Mouse (Mus musculus) left cerebral cortex, adult 2 months (tissue): ENCODE measurements at regions not wholly inside any gene's neighbourhood (a gene's known extent, or its start where the extent isn't known, plus 50 kb on each side); places are given as distances from the start of the nearest gene placed in this dataset.
"Not testable (repeated sequence)": the region's sequence is repeated elsewhere in the genome, so short reads cannot be mapped to it uniquely, and the experiment has no call there.

Source experiments
- DNase-seq, 2 experiments: peaks; one replicate each; pipeline ENCODE4 v3.0.0; 2021 to 2022; ENCODE audit warnings: low spot score in 2 of 2, mixed read lengths in 1 of 2; ENCODE audit errors: extremely low spot score in 1 of 2
- H3K27ac ChIP-seq: fragments of 200-600 bp; 2 replicates; pipeline ENCODE4 v1.8.1; 2022
- H3K4me3 ChIP-seq: fragments of 200-600 bp; 2 replicates; pipeline ENCODE4 v1.8.1; 2022
- CTCF ChIP-seq: fragments of 200-600 bp; IDR thresholded peaks from 2 replicates; pipeline ENCODE4 v1.8.1; 2022; ENCODE audit warnings: antibody characterized with exemption, mild to moderate bottlenecking, moderate library complexity
- intact Hi-C: fragments of 180-260 bp; cut with DNase I; formaldehyde crosslinking; loops from one replicate; pipeline ENCODE4 v1.15.1; 2025

DNA sequence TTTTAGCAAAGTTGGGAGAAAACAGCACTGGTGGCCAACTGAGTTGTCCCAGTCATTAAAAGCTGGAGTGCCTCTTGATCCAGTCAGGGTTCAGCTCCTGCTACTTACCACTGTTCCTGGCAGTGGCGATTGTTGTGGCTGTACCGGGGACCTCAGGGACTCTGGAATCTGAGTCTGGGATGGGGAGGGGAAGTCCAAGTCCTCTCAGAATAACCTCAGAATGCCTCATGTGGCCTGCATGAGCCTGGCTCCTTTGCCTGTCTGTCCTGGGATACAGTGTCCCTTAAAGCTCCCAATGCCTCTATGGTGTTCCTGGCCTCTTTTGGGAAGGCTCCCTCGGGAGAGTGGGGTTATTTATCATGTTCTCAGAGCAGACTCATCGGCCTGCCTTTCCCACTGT is 173.8 kb upstream of the Col8a1 start:
- intact Hi-C loops = no loop called here
- Histone ChIP-seq H3K4me3 (no peak overlapping the region), H3K27ac (no peak overlapping the region)
- no peak for DNase-seq
- TF ChIP-seq CTCF = no peak

DNA sequence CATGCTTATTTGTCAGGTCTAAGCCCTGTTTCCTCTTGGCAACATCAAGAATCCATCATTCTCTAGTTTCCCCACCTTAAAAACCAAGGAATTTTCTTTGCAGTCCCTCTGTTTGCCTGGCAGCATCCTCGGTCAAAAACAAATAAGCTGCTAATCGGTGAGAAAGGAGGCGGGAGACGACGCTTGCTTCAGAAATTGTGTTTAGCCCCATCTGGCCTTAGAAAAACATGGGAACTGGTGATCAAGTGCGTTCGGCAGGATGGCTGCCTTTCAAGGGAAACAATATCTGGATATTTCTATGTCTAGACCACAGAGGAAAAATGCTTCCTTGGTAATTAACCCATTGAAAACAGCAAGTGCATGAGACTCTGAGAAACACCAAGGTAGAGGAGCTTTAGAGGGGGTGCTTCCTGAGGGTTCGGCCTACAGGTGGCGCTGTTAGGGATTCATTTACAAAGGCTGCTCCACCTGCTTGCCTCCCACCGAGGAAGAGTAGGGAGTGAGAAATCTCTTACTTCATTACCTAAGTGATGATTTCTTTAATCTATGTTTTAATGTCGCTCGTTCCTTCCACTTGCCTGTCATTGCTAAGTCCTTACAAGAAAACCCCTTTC is 174.7 kb upstream of the Col8a1 start:
- intact Hi-C loops = no loop called here
- Histone ChIP-seq H3K4me3 (no peak overlapping the region), H3K27ac (no peak overlapping the region)
- TF ChIP-seq CTCF = peak; percentile 11; the same call in 1 of the 2 replicates
- no peak for DNase-seq

DNA sequence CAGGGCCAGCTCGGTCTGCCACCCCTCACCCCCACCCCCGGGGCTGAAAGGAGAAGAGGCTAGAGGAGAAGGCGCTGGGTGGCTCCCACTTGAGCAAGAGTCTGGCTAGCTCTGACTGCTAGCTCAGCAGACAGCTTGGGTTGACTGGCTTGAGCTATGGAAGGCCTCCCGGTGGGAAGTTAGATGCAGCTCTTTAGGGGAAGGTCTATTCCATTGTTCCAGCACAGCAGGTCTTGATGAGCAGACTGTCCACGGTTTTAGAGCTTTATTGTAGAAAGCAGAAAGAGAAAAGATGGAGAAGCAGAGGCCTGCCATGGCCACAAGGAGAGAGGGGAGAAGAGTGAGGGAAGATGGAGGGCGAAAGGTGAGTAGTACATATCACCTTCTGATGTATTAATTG is 190.9 kb upstream of the Col8a1 start:
- no peak for TF ChIP-seq CTCF
- DNase-seq = no peak
- Histone ChIP-seq H3K27ac (no peak overlapping the region), H3K4me3 (no peak overlapping the region)
- intact Hi-C loops = no loop called here

DNA sequence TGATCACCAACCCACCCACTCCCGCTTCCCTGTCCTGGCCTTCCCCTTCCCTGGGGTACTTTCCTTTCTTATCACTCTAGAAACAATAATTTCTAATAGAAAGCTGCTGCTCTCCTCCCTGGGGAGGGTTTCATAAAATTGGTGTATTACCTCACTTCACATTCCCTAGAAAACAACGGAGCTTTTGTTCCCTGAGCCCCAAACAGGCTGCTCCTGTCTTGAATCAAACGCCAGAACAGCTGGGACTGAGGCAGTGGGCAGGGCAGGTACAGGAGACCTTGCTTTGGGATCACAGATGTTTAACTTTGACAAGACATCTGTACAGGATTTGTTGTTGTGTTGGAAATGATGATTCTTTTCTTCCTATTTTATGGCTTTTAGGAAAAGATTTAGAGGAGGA is 192.8 kb upstream of the Col8a1 start:
- H3K4me3 ChIP-seq = no peak overlapping the region
- no peak for DNase-seq
- no peak for TF ChIP-seq CTCF
- no peak overlapping the region for H3K27ac ChIP-seq
- intact Hi-C loops = no loop called here

DNA sequence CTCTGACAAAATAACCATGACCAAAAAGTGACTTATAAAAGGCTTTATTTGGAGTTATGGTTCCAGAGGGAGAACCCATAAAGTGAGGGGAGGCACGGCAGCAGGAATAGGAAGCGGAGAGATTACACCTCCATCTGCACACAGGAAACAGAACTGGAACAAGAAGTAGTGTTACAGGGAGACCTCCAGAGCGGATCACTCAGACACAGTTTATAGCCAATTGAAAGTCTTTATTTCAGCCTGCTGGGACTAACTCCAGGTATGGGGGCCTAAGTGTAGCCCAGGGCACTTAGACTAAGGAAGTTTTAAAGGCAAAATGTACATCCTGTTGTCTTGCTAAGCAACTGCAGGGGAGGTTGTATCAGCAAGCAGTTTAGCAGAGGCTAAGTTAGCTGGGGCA is 195.1 kb upstream of the Col8a1 start:
- intact Hi-C loops = no loop called here
- Histone ChIP-seq H3K4me3 (no peak overlapping the region), H3K27ac (no peak overlapping the region)
- no peak for TF ChIP-seq CTCF
- DNase-seq = no peak

DNA sequence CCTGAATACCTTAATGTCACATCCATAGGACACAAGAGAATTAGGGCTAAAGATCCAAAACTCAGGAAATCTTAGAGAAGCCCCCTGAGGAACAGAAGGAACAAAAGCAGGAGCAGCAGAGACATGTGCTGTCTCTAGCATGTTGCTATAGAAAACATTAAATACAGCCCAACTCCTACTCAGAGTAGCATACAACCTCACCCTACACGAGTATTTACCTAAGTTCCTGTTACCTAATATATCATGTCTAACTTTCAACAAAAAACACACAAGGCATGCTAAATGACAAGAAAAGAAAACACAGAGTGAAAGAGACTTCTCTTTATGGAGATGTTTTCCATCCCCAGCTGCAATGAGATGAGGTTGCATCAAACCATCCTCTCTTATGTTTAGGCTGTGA is 216.4 kb upstream of the Col8a1 start:
- TF ChIP-seq CTCF = no peak
- no peak overlapping the region for H3K4me3 ChIP-seq
- intact Hi-C loops = no loop called here
- no peak for DNase-seq
- no peak overlapping the region for H3K27ac ChIP-seq

DNA sequence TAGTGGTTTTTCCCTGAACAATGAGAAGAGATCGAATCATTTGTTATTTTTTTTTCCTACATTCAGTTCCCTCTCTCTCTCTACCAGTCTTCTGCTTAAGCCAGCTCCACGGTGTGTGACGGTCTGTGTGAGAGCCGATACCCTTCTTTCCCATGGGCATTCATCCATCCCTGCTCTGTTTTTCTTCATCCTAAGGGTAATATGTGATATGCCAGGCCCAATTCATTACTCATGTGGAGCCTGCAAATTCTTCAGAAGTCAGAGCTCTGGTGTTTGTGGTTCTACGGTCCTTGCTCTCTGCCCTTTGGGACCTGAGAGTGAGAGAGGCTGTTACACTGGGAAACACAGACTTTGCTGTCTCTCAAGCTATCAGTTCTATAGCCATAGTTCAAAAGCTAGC is 229.6 kb upstream of the Col8a1 start:
- no peak for TF ChIP-seq CTCF
- intact Hi-C loops = no loop called here
- no peak for DNase-seq
- no peak overlapping the region for H3K4me3 ChIP-seq
- no peak overlapping the region for H3K27ac ChIP-seq

DNA sequence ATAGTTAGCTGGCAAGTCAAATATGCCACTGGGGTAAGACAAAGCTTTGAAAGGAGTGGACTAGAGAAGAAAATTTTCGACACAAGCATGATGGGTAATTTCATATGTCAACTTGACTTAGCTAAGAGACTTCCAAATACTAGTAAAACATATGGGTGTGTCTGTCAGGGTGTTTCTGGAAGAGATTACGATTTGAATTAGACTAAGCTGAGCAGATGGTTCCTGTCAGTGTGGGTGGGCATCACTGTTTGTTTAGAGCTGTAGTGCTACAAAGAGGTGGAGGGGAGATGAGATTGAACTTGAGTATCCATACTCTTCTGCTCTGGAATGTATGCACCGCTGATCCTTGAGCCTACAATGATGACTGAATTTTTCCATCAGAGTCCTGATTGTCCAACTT is 251.2 kb upstream of the Col8a1 start:
- DNase-seq = no peak
- TF ChIP-seq CTCF = no peak
- Histone ChIP-seq H3K27ac (no peak overlapping the region), H3K4me3 (no peak overlapping the region)
- intact Hi-C loops = no loop called here

DNA sequence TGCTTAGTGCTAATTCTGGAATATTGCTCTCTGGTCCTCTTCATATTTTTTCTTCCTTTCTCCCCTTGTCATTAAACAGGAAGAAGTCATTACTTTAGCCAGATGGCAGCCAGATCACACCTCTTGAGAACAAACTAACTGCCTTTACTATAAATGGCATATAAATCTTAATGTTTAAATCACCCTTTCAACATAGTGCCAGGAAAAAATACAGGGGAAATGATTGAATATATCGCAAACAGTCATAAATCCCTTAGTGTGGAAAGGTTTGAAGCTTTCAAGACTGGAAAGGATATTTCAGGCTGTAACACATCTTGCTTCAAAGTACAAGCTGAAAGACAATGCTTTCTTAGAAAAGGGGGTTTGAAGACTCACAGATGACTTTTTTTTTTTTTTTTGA is 259.0 kb upstream of the Col8a1 start:
- Histone ChIP-seq H3K27ac (no peak overlapping the region), H3K4me3 (no peak overlapping the region)
- no peak for DNase-seq
- no peak for TF ChIP-seq CTCF
- intact Hi-C loops = no loop called here

DNA sequence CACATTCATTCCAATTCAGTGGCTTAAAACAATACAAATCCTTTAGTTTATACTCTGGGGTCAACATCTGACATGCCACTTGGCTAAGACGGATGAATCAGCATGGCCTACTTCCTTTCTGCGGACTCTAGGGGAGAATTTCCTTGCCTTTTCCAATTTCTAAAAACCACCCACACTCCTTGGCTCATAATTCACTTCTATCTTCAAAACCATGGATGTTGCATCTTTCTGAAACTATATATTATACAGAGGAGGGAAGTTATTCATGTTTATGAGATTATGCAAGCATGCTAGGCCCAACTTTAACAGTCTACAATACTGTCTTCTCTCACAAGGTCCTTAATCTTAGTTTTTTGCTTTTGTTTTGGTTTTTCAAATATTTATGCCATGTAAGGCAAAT is 273.0 kb upstream of the Col8a1 start:
- intact Hi-C loops = no loop called here
- no peak for DNase-seq
- Histone ChIP-seq H3K4me3 (no peak overlapping the region), H3K27ac (no peak overlapping the region)
- no peak for TF ChIP-seq CTCF

DNA sequence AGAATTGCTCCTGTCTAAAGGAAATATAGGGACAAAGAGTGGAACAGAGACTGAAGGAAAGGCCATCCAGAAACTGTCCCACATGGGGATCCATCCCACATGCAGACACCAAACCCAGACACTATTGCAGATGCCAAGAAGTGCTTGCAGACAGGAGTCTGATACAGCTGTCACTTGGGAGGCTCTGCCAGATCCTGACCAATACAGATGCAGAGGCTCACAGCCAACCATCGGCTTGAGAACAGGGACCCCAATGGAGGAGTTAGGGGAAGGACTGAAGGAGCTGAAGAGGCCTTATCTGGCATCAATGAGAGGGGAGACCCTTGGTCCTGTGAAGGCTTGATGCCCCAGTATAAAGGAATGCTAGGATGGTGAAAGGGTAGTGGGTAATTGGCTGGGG is 274.0 kb upstream of the Col8a1 start:
- H3K27ac ChIP-seq, DNase-seq, H3K4me3 ChIP-seq, intact Hi-C loops: not testable (repeated sequence)

DNA sequence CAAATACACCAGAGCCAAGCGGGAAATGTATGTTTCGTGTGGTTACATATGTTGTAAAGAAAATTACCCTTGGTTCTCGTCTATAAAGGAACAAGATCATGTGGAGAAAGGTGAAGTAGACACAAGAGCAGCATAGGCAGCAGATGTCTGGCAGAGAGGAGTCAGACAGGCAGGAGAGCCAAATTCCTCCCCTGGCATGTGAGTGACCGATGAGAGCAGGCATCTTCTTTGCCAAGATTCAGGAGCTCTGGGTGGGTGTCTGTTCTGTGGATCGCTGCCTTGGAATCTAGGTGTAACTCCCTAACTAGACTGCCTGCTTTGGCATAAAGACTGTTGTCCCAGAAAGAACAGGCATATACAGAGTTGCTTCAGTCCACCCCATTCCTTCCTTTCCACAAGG is 275.1 kb upstream of the Col8a1 start:
- Histone ChIP-seq H3K4me3 (no peak overlapping the region), H3K27ac (no peak overlapping the region)
- DNase-seq = no peak
- no peak for TF ChIP-seq CTCF
- intact Hi-C loops = no loop called here

DNA sequence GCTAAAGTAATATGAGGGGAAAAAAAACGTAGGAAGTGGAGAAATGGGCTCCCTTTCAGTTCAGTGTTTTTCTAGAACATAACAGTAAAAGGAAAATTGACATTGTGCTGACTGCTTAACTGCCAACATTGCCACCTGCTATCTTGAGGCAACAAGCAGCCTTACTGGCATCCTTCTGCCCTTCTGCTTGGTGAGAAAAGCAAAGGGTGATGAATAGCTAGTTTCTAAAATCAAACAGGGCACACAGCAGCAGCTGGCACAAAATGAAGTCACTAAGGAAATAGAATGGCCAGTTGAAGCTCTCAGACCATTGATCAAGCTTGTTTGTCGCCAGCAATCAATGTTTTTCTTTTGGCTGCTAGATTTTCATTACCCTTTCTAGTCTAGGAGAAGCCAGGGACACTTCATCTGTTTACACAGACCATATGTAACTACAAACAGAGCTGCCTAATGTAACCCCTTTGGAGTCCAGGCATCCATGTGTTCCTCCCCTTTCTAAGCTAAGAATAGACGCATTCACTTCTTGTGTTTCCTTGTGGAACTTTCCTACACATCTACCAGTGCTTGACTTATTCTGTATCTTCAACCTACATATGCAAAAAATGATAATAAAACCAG is 314.2 kb upstream of the Col8a1 start:
- no peak for DNase-seq
- Histone ChIP-seq H3K27ac (no peak overlapping the region), H3K4me3 (no peak overlapping the region)
- no peak for TF ChIP-seq CTCF
- intact Hi-C loops = no loop called here
